Mouse (Mus musculus): ENCODE results near the gene Tulp4.

DNA sequence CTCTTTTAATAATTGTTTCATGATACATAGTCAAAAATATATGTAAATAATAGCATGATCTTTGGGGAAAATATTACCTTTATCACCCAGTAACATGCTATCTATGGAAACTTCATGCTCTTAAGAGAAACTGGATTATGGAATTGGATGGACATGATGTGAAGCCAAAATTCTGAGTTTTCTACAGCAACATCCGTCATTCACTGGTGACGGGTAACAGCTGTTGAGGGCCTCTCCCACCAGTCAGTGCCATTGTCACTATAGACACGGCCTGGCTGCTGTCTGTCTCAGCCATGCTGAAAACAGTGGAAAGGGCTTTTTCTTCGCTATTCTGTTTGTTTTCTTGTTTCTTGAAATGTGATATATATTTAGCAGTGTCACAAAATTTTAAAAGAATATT, 76.5 kb downstream of the Tulp4 start:
- TF ChIP-seq CTCF (IDR thresholded peaks at IDR 0.05; ENCODE audit: low read depth) = no peak
- TF ChIP-seq EP300 (IDR thresholded peaks at IDR 0.05; ENCODE audit: low read depth) = no peak

Measured in liver, postnatal 0 days (tissue).